Mouse (Mus musculus): Measurements from ENCODE around the gene Abca6. TPM values are rescaled to one million over a fixed set of nuclear protein-coding genes. Genes with fewer than 3 reads are reported as not detected.

Abca6 gene
- polyA plus RNA-seq, 1 experiment from 2014 or later = 38.6 TPM

- DNase-seq (no peak), ATAC-seq (peak; percentile 56)
- no peaks in the 10 kb centered on the region for H3K9me3 ChIP-seq (ENCODE audit: low read length)
- H3K27ac ChIP-seq (ENCODE audit: low read depth) = no peak overlapping the region
- 87% methylated on average over 3 of the region's 3 CpGs for WGBS (ENCODE audit: insufficient replicate concordance)
- no peaks in the 10 kb centered on the region; the same call in 1 of the 2 replicates for H3K4me1 ChIP-seq (ENCODE audit: insufficient read depth)
- no peaks in the 10 kb centered on the region for H3K36me3 ChIP-seq (replicated peaks; ENCODE audit: insufficient read depth, low read length)
- H3K4me2 ChIP-seq (ENCODE audit: low read depth, low read length) = no peak overlapping the region
- H3K27me3 ChIP-seq (ENCODE audit: insufficient read depth, low read length) = no peaks in the 10 kb centered on the region
- no peak overlapping the region for H3K4me3 ChIP-seq (ENCODE audit: low read depth, low read length)
- no peak overlapping the region for H3K9ac ChIP-seq (replicated peaks)
- TF ChIP-seq CTCF (IDR thresholded peaks at IDR 0.05; ENCODE audit: low read depth) (no peak), EP300 (IDR thresholded peaks at IDR 0.05; ENCODE audit: low read depth) (no peak)
Observed at GRCm38 (mm10) chr11:110171212-110171611, 80.4 kb downstream of the Abca6 start.

DNA sequence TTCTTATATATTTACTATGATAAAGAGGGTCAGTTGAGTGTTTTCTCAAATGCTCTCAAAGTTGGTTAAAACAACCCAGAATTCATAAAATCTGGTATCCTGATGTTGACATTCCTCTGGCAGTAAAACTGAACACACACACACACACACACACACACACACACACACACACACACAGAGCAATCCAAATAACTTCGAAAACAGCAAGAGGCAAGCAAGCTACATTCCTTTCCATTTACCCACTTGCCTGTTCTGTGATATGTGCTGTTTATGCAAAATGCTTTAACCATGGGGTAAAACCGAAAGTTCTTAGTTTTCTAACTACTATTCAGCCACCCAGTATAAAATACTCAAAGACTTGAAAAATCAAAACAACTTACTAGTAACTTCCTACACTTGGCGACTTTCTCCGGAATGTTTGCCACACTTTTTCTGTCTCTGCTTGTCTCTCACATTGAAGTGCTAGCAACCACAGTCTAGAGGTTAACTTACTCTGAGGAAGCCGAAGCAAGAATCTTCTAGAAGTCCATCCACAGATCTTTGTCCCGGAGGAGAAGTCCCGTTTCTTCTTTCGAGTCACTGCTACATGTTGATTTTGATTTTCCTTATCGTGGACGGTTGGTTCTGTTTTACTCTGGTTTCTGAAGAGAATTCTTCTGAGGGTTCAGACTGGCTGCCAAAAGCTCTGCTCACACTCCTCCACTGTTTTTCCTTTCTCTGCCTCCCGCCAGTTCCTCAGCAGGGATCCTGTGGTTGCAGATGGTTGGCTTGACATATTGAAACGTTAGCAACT, 83.9 kb downstream of the Abca6 start, which contains the start of gene Abca9:
Gene Abca9, minus strand, starts transcription at position 738 of the 793 bp plus-strand sequence.
- Histone ChIP-seq H3K4me1 (ENCODE audit: insufficient read depth) (no peaks in the 10 kb centered on the region; the same call in 1 of the 2 replicates), H3K27me3 (ENCODE audit: insufficient read depth, low read length) (no peaks in the 10 kb centered on the region), H3K36me3 (replicated peaks; ENCODE audit: insufficient read depth, low read length) (no peaks in the 10 kb centered on the region), H3K9me3 (ENCODE audit: low read length) (no peaks in the 10 kb centered on the region), H3K9ac (replicated peaks) (no peak within 1 kb of the TSS), H3K4me3 (ENCODE audit: low read depth, low read length) (peak within 1 kb of the TSS; percentile 2; the same call in 1 of the 2 replicates), H3K4me2 (ENCODE audit: low read depth, low read length) (peak within 1 kb of the TSS; percentile 0; the same call in 1 of the 2 replicates), H3K27ac (ENCODE audit: low read depth) (no peak within 1 kb of the TSS)
- ATAC-seq = no peak
- 47% methylated on average over 12 of the region's 12 CpGs for WGBS (ENCODE audit: insufficient replicate concordance)
- no peak for TF ChIP-seq CTCF (IDR thresholded peaks at IDR 0.05; ENCODE audit: low read depth)
- peak; percentile 43 for DNase-seq

DNA sequence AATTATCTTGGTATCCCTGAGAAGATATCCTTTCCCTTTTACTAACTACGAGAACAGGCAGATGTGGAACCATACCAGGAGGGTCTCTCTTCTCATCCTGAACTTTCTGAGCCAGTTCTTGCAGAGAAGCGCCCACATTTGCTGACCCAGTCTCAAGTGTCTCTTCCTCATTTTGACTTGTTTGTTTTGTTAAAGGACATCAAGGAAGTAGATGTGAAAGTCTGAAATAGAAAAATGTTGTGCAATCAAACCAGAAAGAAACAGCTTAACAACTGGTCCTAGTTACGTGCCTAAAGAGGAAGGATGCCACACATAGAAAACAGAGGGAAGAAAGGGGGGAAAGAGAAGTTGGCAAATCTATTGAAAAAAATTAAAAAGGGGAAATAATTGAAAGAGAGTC, 85.8 kb downstream of the Abca6 start:
- ATAC-seq (peak; percentile 69), DNase-seq (no peak)
- WGBS (ENCODE audit: insufficient replicate concordance) = 15% methylated on average over 3 of the region's 3 CpGs
- Histone ChIP-seq H3K27ac (ENCODE audit: low read depth) (no peak overlapping the region), H3K9ac (replicated peaks) (no peak overlapping the region), H3K4me2 (ENCODE audit: low read depth, low read length) (peak overlapping the region; percentile 26; the same call in 1 of the 2 replicates), H3K9me3 (ENCODE audit: low read length) (no peaks in the 10 kb centered on the region), H3K27me3 (ENCODE audit: insufficient read depth, low read length) (no peaks in the 10 kb centered on the region), H3K4me1 (ENCODE audit: insufficient read depth) (no peaks in the 10 kb centered on the region; the same call in 1 of the 2 replicates), H3K4me3 (ENCODE audit: low read depth, low read length) (no peak overlapping the region), H3K36me3 (replicated peaks; ENCODE audit: insufficient read depth, low read length) (no peaks in the 10 kb centered on the region)
- TF ChIP-seq EP300 (IDR thresholded peaks at IDR 0.05; ENCODE audit: low read depth) (no peak; the same call in 1 of the 2 replicates), CTCF (IDR thresholded peaks at IDR 0.05; ENCODE audit: low read depth) (no peak)

GRCm38 (mm10) chr11:110165409-110165808, 86.2 kb downstream of the Abca6 start:
- H3K9me3 ChIP-seq (ENCODE audit: low read length) = no peaks in the 10 kb centered on the region
- no peak overlapping the region for H3K4me3 ChIP-seq (ENCODE audit: low read depth, low read length)
- no peak for DNase-seq
- H3K4me1 ChIP-seq (ENCODE audit: insufficient read depth) = no peaks in the 10 kb centered on the region; the same call in 1 of the 2 replicates
- no peaks in the 10 kb centered on the region for H3K36me3 ChIP-seq (replicated peaks; ENCODE audit: insufficient read depth, low read length)
- TF ChIP-seq EP300 (IDR thresholded peaks at IDR 0.05; ENCODE audit: low read depth) (no peak), CTCF (IDR thresholded peaks at IDR 0.05; ENCODE audit: low read depth) (no peak)
- peak overlapping the region; percentile 26; the same call in 1 of the 2 replicates for H3K4me2 ChIP-seq (ENCODE audit: low read depth, low read length)
- ATAC-seq = no peak
- no peak overlapping the region for H3K27ac ChIP-seq (ENCODE audit: low read depth)
- no peak overlapping the region for H3K9ac ChIP-seq (replicated peaks)
- H3K27me3 ChIP-seq (ENCODE audit: insufficient read depth, low read length) = no peaks in the 10 kb centered on the region

DNA sequence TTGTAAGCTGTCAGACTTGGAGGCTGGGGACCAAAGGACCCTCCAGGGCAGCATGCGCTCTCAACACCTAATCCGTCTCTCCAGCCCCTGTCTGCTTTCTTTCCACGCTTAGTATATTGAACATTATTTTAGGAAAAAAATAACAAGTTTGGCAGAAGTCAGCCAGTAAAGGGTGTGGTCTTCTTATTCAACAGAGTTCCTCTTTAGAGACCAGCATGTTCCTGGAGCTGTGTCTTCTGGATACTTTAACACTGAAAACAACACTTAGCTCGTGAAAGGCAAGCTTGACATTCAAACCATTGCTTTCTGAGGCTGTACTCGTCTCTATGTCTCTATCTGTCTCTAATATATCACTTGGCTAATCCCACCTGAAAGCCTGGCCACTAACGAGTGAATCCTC, 94.5 kb downstream of the Abca6 start:
- WGBS (ENCODE audit: insufficient replicate concordance) = 61% methylated on average over 6 of the region's 6 CpGs
- no peak for ATAC-seq
- H3K27ac ChIP-seq (ENCODE audit: low read depth) = no peak overlapping the region
- H3K4me3 ChIP-seq (ENCODE audit: low read depth, low read length) = no peak overlapping the region
- no peak overlapping the region for H3K4me2 ChIP-seq (ENCODE audit: low read depth, low read length)
- H3K27me3 ChIP-seq (ENCODE audit: insufficient read depth, low read length) = no peaks in the 10 kb centered on the region
- no peaks in the 10 kb centered on the region for H3K36me3 ChIP-seq (replicated peaks; ENCODE audit: insufficient read depth, low read length)
- DNase-seq = no peak
- H3K4me1 ChIP-seq (ENCODE audit: insufficient read depth) = no peaks in the 10 kb centered on the region
- no peaks in the 10 kb centered on the region for H3K9me3 ChIP-seq (ENCODE audit: low read length)
- H3K9ac ChIP-seq (replicated peaks) = no peak overlapping the region
- TF ChIP-seq CTCF (IDR thresholded peaks at IDR 0.05; ENCODE audit: low read depth) = no peak
- no peak for TF ChIP-seq EP300 (IDR thresholded peaks at IDR 0.05; ENCODE audit: low read depth)

DNA sequence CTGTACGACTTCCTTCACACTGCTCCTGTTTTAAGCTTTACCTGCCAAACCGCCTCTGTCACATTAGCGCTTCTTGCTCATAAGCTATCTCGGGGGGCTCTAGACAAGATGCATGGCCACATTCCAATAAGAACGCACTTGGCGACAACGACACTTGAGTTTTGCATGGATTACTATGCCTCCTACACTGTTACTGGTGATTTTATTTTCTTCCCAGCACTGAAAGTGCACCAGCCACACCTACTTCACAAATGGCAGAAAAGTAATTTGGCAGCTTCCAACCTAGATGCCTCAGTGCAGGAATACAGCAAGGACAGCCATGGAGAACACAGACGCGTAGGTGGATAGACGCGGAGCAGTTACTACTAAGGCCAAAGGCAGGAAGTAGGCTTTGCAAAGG, 95.6 kb downstream of the Abca6 start:
- no peaks in the 10 kb centered on the region for H3K4me1 ChIP-seq (ENCODE audit: insufficient read depth)
- H3K4me3 ChIP-seq (ENCODE audit: low read depth, low read length) = no peak overlapping the region
- no peak overlapping the region for H3K4me2 ChIP-seq (ENCODE audit: low read depth, low read length)
- WGBS (ENCODE audit: insufficient replicate concordance) = 89% methylated on average over 11 of the region's 11 CpGs
- DNase-seq (no peak), ATAC-seq (no peak)
- no peaks in the 10 kb centered on the region for H3K36me3 ChIP-seq (replicated peaks; ENCODE audit: insufficient read depth, low read length)
- no peaks in the 10 kb centered on the region for H3K27me3 ChIP-seq (ENCODE audit: insufficient read depth, low read length)
- TF ChIP-seq CTCF (IDR thresholded peaks at IDR 0.05; ENCODE audit: low read depth) (no peak), EP300 (IDR thresholded peaks at IDR 0.05; ENCODE audit: low read depth) (no peak)
- H3K9ac ChIP-seq (replicated peaks) = no peak overlapping the region
- H3K27ac ChIP-seq (ENCODE audit: low read depth) = no peak overlapping the region
- H3K9me3 ChIP-seq (ENCODE audit: low read length) = no peaks in the 10 kb centered on the region

Measured in liver, postnatal 0 days (tissue).